Mouse (Mus musculus) duodenum, adult 2 months (tissue): ENCODE data around the gene 5530401A14Rik. TPM values are rescaled to one million over a fixed set of nuclear protein-coding genes. Genes with fewer than 3 reads are reported as not detected.

Experiments
- polyA plus RNA-seq: library from polyadenylated mRNA; depleted of rRNA; stranded (reverse); fragments of >200 nt; gene quantifications from 2 replicates; pipeline ENCODE4 v1.2.3, GENCODE M21; 2012; ENCODE audit warnings: low replicate concordance; rRNA removed

The 5530401A14Rik gene
- polyA plus RNA-seq: not detected in 2 replicates

GRCm38 (mm10) chr11:81860250-81860972 lies at the start of gene 5530401A14Rik:
5530401A14Rik (plus strand) TSS chr11:81860673.

Other genes starting within 250 kb of the 5530401A14Rik start
- 0.97 and 1.4 TPM in 2 replicates for gene Asic2, start 107.8 kb downstream of the 5530401A14Rik start, polyA plus RNA-seq
- 1.5 and 4.4 TPM in 2 replicates for gene Ccl2, start 174.9 kb downstream of the 5530401A14Rik start, polyA plus RNA-seq
- gene Gm17268, start 177.9 kb downstream of the 5530401A14Rik start, polyA plus RNA-seq: not detected in 2 replicates
- 0.33 and 1.2 TPM in 2 replicates for gene Ccl7, start 185.0 kb downstream of the 5530401A14Rik start, polyA plus RNA-seq
- 13.1 and 38.8 TPM in 2 replicates for gene Ccl11, start 197.2 kb downstream of the 5530401A14Rik start, polyA plus RNA-seq
- gene Ccl12, start 241.2 kb downstream of the 5530401A14Rik start, polyA plus RNA-seq: 0.36 and 1.7 TPM in 2 replicates